In the genomic region with DNA sequence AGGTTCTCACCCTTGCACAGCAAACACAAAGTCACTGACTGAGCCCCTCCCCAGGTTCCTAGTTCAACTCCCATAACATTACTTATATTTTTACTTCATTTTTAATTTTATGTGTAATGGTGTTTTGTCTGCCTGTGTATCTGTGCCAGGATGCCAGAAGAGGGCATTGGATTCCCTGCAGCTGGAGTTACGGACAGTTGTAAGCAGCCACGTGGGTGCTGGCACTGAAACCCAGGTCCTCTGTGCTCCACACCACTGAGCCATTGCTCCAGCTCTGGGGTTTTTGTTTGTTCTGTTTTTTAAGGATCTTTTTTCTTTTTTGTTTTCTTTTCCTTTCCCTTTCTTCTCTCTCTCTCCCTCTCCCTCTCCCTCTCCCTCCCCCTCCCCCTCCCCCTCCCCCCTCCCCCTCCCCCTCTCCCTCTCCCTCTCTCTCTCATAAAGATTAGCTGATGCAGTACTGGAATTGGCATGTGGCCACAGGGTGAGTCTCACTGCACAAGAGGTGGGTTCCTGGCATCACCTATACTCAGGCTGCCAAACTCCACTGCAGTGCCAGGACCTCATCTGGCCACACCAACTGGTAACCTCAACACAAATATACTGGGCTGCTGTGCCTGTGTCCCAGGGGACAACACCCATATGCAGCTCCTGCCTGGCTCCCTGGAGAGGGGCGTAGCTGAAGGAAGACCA, we compare ENCODE assay signal across 1 mouse cellular context.
TF ChIP-seq lines count a peak whose summit lies in the region.

No protein-coding gene starts in this region.

TF ChIP-seq in MEL, 35 proteins besides CTCF, POLR2A, EP300 and RAD21 (continued from another document):
- TF ChIP-seq KAT2A (conservative IDR thresholded peaks at IDR 0.05; ENCODE audit: low read depth, low read length) (no peak), ZC3H11A (IDR thresholded peaks at IDR 0.05; ENCODE audit: low read depth, low read length) (no peak), GABPA (IDR thresholded peaks at IDR 0.05; ENCODE audit: low read depth, low read length) (no peak), SMC3 (IDR thresholded peaks at IDR 0.05; ENCODE audit: low read depth, low read length) (no peak), TAL1 (IDR thresholded peaks at IDR 0.05; ENCODE audit: low read length) (no peak), TBP (IDR thresholded peaks at IDR 0.05; ENCODE audit: low read depth, low read length) (no peak), TCF12 (IDR thresholded peaks at IDR 0.05; ENCODE audit: low read depth, low read length) (0 out of 2 replicates have a peak, but pooled peaks have one; percentile 4), MEF2A (IDR thresholded peaks at IDR 0.05; ENCODE audit: extremely low read depth, insufficient replicate concordance, low read depth, low read length, poor library complexity, severe bottlenecking) (no peak), ZKSCAN1 (IDR thresholded peaks at IDR 0.05; ENCODE audit: low read depth, low read length) (no peak), MYC (IDR thresholded peaks at IDR 0.05; ENCODE audit: low read depth, low read length) (peak; percentile 70; the same call in 1 of the 2 replicates), USF2 (IDR thresholded peaks at IDR 0.05; ENCODE audit: borderline replicate concordance in 1 of 2, insufficient read depth in 1 of 2, low read depth in 1 of 2, low read length in 2 of 2) (no peak), MAFK (IDR thresholded peaks at IDR 0.05; ENCODE audit: borderline replicate concordance, low read depth, low read length) (no peak), ZMIZ1 (IDR thresholded peaks at IDR 0.05; ENCODE audit: low read depth, low read length) (peak; percentile 68; the same call in 1 of the 2 replicates), SIN3A (IDR thresholded peaks at IDR 0.05; ENCODE audit: low read length) (peak; percentile 62), UBTF (IDR thresholded peaks at IDR 0.05; ENCODE audit: borderline replicate concordance, insufficient read depth, low read depth, low read length) (no peak), CHD2 (IDR thresholded peaks at IDR 0.05; ENCODE audit: low read length) (no peak), MXI1 (IDR thresholded peaks at IDR 0.05; ENCODE audit: low read depth, low read length) (peak; percentile 84), E2F4 (IDR thresholded peaks at IDR 0.05; ENCODE audit: borderline replicate concordance, low read depth, low read length) (no peak), ETS1 (IDR thresholded peaks at IDR 0.05; ENCODE audit: low read depth, low read length) (0 out of 2 replicates have a peak, but pooled peaks have one; percentile 17), POLR2AphosphoS2 (IDR thresholded peaks at IDR 0.05; ENCODE audit: low read length) (no peak), ZNF384 (IDR thresholded peaks at IDR 0.05; ENCODE audit: low read depth, low read length) (no peak), NELFE (IDR thresholded peaks at IDR 0.05; ENCODE audit: low read depth, low read length) (peak; percentile 28; the same call in 1 of the 2 replicates)
